Mouse (Mus musculus): ENCODE data around the gene Tmem196.

Gene Tmem196

DNA sequence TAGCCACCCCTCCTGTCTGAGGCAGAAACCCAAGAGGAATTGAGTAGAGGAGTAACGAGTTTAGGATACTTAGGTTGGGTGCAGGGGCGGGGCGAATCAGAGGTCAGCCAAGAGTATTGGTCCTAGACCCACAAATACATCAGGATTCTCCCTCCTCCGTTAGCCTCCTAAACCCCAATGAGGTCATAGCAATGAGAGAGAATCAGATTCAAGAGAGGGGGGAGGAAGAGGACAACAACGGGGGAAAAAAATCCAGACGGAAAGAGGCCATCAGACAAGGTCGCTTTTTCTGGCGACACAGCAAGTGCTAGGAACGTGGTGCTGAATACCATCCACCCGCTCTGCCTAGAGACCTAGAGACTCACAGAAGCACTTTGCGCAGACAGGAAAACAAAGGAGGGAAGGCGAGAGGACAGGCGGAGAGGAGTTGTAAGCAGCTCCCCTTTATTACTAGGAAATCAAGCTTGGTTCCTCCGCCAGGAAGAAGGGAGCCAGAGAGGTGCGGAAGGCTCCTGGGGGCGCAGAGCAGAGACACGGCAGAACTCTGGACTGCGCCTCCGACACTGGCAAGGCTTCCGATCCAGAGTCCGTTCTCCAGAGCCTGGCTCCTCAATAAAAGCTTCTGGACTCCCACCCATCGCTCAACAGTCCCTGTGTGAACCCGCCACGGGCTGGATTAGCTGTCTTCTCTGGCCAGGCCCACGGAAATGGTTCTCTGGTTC lies at the start of gene Tmem196:
Gene Tmem196, plus strand, starts transcription at position 234 of the 722 bp plus-strand sequence.
- no peak for DNase-seq (ENCODE audit: low spot score in 2 of 2)

DNA sequence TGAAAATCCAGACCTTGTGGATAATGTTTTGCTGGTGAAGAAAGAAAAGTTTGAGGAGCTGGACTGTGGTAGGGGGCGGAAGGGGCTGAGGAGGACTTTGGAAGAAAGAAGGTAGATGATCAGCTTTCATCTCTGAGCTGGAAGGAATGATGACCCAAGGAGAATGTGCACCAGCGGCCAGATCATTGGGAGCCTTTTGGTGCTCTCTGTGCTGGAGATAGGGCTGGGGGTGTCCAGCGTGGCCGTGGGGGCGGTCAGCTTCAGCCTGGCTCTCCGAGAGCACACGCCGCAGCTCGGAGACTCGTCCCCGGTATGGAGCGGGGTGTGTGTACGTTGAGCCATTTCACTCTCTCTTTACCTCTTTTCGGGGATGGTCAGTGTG lies 680 bp downstream of the Tmem196 start:
- DNase-seq (ENCODE audit: low spot score in 2 of 2), result no peak

DNA sequence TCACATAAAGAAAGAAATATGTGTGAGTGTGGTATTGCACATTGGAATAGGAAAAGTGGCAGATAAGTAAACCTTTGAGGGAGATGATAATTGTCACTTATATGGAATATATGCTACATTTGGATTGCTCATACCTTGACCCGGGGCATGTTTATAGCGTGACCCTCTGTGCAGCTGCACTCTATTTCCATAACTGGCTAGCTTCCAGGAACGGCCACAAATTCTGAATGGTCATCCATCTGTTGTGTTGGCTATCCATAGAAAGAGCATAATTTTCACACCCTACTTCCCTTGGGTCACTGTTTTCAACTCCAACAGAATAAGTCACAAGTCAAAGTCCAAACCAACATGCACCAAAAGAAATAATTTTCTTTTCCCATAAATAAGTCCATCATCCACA lies 11.4 kb downstream of the Tmem196 start:
- DNase-seq (ENCODE audit: low spot score in 2 of 2), result no peak

DNA sequence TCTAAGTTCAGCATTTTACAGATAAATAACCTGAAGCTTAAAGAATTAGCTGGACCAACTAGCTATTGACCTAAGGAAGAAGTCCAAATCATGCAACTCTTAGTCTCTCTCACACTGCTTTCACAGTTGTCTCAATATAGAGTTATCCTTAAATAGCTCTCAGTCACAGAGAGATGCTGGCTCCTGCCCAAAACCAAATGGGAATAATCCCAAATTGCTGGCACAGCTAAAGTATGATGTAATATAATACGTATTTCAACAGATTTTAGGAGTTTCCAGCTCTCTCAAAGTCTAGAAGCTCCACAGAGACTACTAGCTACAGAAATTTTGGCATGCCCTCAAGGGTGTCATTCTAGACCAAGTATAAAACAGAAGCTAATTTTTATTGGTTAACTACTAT lies 15.1 kb downstream of the Tmem196 start:
- DNase-seq (ENCODE audit: low spot score in 2 of 2), result no peak

DNA sequence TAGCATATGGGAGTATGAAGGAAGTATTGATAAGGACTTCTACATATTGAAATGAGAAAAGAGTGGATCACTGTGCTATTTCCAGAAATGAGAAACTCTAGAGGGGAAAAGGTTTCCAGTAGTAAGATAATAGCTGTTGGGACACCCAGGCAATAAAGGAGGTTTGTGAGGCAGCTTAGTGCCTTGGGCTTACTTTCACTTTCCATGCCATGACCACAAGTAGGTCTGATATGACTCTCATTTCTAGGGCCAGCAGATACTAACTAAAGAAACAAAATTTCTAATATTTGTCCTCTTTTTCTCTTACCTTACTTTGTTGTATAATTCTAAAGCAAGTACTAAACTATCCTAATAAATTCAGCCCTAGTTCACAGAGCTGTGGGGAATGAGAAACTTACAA lies 19.8 kb downstream of the Tmem196 start:
- DNase-seq (ENCODE audit: low spot score in 2 of 2), result no peak

DNA sequence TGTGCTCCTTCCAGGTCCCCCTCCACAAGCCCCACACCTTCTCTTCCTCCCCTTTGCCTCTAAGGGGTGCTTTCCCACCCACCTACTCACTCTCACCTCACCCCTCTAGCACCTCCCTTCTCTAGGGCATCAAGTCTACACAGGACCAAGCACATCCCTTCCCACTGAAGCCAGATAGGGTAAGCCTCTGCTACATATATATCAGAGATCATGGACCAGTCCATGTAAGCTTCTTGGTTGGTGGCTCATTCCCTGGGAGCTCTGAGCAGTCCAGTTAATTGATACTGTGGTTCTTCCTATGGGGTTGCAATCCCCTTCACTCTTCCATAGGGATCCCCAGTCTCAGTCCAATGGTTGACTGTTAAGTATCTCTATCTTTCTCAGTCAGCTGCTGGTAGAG lies 24.4 kb downstream of the Tmem196 start:
- DNase-seq (ENCODE audit: low spot score in 2 of 2), result no peak

DNA sequence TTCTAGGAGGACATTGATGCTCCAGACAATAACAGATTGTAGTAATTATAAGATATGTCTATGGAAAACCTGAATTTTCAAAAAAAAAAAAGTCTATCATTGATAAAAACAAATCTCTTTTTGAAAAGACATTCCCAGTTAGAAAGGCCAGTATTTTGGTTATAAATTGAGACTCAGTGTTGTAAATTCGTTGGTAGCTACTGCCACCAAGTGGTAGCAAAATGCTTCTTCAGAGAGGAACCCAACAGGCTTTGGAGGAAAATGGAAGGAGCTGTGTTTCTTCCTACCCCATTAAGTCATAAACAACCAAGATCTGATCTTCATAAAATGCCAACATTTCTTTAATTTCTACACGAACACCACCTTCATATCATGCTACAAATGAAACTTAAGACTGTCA lies 36.1 kb downstream of the Tmem196 start:
- peak in 1 of 2 experiments; percentile 11 for DNase-seq (ENCODE audit: low spot score in 2 of 2)

DNA sequence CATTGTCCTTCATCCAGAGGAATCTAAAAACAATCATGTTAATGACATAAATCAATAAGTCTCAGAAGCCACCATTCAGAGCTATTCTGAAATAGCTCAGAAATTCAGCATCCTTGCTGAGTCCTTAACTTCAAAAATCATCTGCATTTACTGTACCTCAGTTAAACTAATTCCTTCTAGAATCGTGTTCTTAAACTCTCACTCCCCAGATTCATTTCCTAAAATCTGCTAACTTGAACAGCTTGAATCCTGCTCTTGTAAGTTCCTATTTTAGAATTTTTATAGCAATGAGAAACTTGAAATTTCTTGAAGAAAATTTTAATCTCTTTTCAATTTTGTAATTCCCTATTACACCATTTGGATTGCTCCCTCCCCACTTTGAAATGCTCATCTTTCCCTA lies 52.6 kb downstream of the Tmem196 start:
- DNase-seq (ENCODE audit: low spot score in 2 of 2), result no peak

DNA sequence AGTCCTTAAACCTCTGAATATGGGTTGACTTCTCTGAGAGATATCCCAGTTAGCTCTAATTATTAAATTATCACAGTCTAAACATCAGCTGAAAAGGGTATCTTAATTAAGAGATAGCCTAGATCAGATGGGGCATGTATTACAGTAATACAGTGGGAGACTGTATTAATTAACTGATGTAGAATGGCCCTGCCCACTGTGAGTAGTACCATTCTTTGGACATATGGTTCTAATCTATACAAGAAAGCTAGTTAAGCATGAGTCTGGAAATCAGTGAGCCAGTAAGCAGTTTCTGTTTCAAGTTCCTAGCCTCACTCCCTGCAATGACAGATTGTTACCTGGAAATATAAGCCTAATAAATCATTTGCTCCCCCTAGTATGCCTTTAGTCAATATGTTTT lies 58.7 kb downstream of the Tmem196 start:
- DNase-seq (ENCODE audit: low spot score in 2 of 2), result no peak

DNA sequence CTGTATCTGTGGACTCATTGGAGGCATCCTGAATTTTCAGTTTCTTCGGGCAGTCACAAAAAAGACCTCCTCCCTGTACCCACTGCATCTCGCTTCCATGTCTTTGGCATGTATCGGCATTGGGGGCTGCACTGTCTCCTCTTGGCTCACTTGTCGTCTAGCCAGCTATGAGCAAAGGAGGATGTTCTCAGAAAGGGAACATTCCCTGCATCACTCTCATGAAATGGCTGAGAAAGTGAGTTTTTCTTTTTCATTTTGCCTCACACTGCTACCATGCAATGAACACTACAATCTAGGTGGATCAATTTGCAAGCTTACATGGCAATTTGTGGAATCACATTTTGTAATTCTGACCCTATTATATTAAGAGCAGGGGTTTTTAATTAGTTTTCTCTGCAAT lies 69.1 kb downstream of the Tmem196 start:
- no peak for DNase-seq (ENCODE audit: low spot score in 2 of 2)

DNA sequence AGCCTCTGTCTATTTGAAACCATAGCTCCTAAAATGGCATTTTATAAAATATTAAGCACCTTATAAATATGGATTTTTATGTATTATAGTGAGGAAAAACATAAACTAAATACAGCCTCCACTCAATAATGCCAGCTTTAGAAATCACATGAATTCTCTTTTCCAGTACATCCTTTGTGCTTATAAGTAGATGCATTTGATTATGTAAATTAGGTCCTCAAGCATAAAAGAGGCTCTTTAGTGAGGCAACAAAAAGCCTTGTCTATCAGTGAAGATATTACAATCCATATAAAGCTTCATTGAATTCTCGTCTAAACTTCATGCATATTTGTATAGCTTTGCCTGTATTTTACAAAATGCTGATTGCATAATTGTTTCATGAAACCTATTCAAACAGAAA lies 69.6 kb downstream of the Tmem196 start:
- no peak for DNase-seq (ENCODE audit: low spot score in 2 of 2)

DNA sequence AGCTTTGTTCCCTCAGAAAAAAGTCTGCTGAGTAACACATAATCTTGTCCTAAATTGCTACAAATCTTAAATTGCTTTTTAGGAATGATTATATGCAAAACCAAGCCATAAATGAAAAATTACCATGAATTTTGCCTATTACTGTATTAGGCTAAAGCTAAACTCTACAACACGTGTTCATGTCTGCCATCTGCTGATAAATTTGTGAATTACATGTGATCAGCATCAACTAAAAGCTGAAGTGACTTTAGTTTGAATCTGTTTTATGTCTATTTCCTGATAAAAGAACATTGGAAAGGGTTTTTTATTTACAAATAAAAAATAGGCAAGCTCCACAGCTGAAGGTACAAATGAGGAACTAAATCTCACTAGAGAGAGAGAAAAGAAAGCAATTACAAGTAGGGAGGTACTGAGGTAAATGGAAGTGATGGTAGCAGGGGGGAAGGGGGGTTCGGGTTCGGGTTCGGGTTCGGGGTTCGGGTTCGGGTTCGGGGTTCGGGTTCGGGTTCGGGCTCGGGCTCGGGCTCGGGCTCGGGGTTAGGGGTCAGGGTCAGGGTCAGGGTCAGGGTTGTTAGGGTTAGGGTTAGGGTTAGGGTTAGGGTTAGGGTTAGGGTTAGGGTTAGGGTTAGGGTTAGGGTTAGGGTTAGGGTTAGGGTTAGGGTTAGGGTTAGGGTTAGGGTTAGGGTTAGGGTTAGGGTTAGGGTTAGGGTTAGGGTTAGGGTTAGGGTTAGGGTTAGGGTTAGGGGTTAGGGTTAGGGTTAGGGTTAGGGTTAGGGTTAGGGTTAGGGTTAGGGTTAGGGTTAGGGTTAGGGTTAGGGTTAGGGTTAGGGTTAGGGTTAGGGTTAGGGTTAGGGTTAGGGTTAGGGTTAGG lies 82.7 kb downstream of the Tmem196 start:
- peak; percentile 82 to 90 for DNase-seq (ENCODE audit: low spot score in 2 of 2)

Measured in thymus, postnatal 10 days (tissue).